Mouse (Mus musculus) megakaryocyte-erythroid progenitor cell, adult 5-6 weeks (primary cell): ENCODE measurements around the gene Cwc22. TPM values are rescaled to one million over a fixed set of nuclear protein-coding genes. Genes with fewer than 3 reads are reported as not detected.

Experiments used
- ATAC-seq: replicated peaks from 2 replicates; pipeline ENCODE4 v1.8.0; 2016; ENCODE audit warnings: mild to moderate bottlenecking, inconsistent platforms; ENCODE audit not compliant: severe bottlenecking, poor library complexity, low FRiP score, low TSS enrichment
- total RNA-seq, 2 experiments: library from RNA; stranded (forward) in 1 of 2; stranded (reverse) in 1 of 2; fragments of 200-1000, 215-1000 nt in 1 of 2; fragments of >200 nt in 1 of 2; fragmentation: Nextera tagmentation in 1 of 2; gene quantifications; 2 replicates each; pipeline ENCODE4 v1.2.3; 2014 to 2017

The Cwc22 gene
- total RNA-seq, 2 experiments from 2014 or later: 59.3 to 163 TPM

DNA sequence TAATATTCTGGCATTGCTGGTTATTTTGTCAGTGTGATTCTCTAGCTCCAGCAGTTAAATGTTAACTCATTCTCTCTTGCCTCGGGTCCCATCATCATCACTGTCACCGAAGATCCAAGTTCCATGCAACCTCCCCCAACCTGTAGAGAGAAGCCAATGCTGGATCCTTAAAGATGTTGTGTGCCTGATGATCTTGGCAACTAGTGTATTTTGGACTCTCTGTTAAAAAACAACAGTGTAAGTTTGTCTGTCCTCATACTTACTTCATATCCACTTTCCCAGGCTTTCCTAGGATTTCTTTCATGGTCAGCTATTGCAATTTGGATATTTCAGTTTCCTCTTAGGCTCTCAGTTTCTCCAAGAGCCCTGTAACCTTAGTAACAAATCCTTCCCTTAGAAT, 25.2 kb upstream of the Cwc22 start:
- no peak for ATAC-seq

DNA sequence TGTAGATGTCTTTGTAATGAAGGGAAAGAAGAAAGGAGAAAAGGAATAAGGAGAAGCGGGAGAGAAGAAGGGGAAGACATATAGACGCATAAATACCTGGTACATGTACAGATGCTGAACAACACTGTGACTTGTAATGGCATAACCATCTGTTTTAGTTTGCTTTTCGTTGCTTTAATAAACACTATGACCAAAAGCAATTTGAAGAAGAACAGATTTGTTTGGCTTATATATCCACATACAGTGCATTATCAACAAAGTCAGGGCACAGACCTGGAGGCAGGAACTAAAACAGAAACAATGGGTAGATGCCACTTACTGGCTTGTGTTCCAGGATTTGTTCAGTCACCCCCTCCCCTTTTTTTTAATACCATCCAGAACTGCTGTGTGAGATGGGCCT, 24.4 kb upstream of the Cwc22 start:
- ATAC-seq: no peak

DNA sequence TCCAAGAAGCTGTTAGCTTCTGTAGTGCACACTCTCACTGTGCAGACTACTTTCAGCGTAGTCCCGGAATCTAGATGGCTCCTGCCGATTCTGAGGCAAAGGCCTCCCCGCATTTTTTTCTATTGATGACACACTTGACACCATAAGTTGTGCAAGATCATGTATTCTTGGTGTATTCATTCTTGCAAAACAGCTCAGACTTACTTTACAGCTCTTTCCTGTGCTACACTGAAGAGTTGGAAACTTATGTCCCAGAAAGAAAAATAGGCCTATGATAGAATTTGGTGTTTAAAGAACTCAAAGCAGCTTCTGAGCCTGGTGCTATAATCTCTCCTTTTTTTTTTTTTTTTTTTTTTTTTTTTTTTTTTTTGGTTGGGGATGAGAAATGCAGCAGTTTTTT, 23.8 kb upstream of the Cwc22 start:
- ATAC-seq: no peak

DNA sequence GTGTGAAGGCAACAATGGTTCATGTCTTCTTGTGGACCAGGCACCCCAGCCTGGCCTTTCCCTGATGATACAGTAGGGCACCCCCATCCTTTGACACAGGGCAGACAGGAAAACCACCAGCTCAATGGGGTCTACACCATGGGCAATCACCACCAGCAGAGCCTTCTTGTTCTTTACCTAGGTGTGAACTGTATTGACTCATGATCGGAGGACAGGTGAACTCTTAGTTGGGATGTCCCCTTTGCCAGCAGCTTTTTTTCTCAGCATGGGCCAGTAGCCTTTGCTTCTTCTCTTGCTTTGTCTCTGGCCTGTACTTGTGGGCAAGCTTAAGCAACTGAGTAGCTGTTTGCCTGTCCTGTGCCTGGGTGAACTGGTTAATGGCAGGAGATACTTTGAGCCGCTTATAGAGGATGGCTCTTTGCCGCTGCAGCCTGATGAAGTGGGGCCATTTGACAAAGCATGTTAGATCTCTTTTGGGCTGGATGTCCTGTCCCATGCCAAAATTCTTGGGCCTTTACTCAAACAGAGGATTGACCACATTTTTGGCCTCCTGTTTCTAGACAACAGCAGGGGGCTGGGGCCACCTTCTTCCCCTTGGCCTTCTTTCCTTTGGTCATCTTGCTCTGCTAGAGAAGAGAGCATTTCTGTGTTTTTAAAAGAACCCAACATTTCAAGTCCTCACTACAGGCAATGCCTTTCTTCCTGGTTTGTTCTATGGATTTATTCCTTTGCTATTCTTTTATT, 16.4 kb upstream of the Cwc22 start:
- no peak for ATAC-seq

DNA sequence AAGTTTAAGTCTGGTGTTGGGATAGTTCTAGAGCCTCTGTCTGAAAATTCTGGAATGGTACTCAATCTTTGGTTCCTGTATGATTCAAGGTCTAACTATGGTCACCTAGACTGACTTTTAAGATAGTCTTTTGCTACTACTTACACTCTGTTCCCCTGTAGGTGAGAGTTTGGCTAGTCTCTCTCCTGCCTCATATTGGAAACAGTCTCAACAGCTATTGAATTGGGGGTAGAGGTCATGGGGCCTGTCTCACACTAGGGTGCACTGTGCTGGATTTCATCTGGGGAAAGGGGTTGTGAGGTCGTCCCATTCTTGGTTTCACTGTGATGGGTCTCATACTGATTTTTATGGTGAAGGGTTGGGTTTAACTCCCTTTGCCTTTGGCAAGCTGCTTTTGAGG, 15.1 kb upstream of the Cwc22 start:
- no peak for ATAC-seq

DNA sequence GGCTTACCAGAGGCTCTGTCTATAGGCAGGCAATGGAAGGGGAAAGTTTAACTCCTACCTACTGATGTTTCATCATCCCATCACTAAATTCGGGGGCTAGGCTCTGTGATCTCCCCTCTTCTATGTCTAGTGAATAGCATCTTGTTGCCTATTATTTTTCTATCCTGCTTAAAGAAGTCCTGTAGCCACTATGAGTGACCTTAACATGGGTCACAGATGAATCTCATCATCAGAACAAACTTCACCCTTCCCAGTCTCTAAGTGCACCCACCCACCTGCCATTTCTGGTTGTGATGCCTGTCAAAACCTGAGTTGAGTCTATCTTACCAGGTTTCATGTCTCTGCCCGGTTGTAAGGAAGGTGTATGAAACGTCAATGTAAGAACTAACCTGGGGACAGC, 14.5 kb upstream of the Cwc22 start:
- no peak for ATAC-seq

DNA sequence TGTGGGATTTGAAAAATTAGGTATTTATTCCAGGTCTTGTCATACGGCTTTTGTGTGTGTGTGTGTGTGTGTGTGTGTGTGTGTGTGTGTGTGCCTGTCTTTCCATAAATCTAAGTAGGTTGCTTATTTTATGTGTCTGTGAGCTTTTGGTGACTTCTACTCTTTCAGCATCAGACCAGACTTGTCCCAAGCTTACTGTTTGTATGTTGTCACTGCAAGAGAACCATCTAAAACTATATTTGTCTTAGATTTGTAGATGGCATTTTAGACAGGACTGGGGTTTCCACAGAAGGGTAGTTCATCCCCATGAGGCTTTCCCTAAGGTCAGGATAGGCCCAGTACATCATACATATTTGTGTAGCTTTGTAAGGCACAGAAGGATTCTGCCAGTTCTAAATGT, 13.2 kb upstream of the Cwc22 start:
- ATAC-seq: no peak

DNA sequence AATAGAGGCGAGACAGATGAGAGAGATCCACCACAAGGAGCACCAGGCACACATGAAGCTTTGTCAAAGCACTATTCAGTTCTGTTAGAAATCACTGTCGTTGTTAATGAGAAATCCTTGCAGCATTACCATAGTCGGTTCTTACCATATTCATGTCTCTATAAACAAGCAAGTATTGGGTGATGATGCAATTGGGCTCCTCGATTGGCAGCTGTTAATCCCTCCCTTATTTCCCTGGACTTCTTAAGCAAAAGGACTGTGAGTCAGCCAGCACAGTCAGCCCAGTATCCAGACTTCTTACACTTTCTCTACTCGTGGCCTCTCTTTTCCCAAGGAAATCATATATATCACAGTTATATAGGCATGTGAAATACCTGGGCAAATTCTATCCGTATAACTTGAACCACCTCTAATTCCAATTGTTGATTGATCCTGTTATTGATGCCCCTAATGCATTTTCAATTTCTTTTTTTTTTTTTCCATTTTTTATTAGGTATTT, 5.3 kb upstream of the Cwc22 start:
- ATAC-seq: no peak

DNA sequence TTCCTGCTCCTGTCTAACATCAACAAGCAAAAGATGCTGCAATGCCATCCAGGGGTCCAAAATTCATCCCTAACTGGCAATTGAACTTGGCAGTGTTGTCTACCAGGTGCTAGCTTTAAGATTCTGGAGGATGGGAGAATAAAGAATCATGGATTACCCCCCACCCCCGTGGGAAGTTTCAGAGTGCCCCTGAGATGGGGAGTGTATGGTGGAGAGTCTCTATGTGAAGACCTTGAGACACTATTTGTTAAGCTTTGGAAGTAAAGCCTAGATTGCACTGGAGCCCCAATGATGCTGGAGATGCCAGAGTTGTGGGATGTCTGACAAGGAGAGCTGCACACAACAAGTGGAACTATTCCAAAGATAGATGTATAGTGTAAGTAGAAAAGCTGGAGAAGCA, 3.9 kb upstream of the Cwc22 start:
- ATAC-seq: no peak

DNA sequence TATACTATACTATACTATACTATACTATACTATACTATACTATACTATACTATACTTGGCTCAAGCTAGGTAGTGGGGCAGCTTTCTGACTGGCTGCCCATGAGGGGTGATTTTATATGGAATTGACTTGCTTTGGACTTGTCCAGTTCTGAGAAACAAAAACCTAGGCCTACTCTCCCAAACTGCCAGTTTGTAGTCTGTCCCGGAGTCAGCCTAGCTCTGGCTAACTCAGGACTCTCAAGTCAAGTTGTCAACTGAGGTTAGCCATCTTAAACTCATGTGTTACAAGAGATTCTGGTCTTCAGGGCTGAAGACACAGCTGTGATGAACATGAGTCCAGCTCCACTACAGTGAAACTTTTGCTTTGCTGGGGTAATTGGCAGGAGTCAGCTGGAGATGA, 3.3 kb upstream of the Cwc22 start:
- no peak for ATAC-seq

DNA sequence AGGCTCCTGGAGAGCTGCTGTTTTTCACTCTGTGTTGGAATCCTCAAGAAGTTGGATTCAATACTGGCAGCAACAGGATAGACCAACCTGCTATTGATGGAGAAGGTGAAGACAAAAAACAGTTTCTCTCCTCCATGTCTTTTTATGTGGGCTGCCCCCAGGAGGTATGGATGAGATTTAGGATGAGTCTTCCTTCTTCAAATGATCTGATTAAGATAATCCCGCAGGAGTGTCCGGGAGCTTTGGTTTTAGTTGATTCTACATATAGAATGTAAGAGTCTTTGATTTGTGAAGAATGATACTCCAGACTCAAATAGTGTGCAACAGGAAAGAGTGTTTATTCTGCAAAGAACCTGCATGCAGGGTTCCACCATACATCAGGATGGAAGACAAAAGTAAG, 2.7 kb upstream of the Cwc22 start:
- no peak for ATAC-seq

DNA sequence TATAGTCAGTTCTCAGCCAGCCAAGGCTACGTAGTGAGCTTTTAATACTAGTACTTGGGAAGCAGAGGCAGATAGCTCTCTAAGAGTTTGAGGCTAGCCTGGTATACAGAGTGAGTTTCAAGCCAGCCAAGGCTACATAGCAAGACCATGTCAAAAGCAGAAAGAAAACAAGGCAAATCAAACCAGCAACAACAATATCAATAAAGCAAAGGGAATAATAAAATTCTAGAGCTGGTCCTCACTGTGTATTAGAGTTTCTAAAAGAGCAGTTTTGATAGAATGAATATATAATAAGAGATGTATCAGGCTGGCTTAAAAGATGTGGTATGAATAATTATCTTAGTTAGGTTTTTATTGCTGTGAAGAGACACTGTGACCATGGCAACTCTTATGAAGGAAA, 2.0 kb upstream of the Cwc22 start:
- no peak for ATAC-seq

DNA sequence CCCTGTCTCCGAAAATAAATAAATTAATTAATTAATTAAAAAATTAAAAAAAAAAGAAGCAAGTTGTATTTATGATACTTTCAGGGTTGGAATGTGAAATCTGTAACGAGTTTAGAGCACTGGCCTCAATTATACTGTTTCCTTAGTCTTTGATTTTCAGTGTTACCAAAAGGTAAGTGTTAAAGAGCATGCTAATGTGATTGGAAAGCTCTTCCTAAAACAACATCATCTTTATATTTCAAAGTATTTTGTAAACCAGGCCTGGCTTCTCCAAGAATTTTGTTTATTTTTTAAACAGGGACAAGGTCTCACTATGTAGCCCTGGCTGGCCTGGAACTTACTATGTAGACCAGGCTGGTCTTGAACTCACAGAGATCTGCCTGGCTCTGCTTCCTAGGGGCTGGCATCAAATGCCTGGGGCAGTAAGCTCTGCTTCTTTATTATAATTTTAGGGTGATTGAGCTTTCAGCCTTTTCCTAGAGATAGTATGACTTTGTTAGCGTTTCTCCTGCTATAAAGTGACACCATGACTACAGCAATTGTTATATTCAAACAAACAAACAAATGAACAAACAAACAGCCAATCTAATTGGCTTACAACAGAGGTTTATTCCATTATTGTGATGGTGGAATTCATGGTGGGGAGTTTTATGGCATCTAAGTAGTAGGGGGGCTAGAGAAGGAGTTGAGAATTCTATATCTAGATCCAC, 1.1 kb upstream of the Cwc22 start:
- ATAC-seq: no peak

DNA sequence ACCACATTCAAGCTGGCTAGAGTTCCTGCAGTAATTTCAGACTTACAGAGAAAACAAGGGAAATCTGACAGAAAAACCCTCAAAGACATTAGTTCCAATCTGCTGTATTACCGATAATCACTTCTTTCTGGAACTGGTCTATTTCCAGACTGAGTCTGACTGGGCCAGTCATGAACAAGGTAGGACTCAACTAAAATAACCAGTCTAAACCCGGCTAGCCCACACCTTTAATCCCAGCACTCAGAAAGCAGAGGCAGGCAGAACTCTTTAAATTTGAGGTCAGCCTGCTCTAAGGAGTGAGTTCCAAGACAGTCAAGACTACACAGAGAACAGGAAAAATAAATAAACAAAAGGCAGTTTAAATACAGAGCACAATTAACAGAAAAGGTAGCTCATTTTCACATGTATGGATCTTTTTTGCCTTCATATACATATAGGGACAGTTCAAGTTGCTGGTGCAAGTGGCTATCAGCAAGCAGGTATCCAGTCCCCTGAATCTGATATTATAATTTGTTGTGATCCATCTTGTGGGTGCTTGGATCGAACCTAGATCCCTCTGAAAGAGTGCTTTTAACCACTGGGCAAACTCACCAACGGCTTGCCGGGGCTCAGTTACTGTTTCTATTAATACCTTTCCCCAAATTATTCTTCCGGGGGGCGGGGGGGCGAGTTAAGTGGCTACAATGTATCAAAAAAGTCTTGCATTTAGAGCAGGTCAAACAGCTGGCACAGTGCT, 1.1 kb downstream of the Cwc22 start:
- peak; percentile 27; the same call in 1 of the 2 replicates for ATAC-seq

DNA sequence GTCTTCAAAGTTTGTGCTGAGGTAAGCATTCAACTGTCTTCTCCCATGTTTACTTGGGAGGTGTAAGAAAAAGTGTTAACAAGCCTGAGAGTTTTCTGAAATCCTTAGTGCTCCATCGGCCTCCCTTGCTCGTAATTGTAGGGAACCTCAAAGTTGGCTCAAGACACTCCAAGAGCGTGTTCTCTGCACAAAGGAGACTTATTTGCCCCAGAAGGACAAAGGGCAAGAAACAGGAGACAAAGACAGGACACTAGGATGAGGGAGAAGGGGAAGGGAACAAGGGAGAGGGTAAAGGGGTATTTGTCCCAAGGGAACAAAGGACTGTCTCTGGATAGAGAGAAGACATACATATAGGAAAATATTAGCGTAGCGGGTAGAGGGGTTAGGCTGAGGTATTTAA, 1.9 kb downstream of the Cwc22 start:
- no peak for ATAC-seq

DNA sequence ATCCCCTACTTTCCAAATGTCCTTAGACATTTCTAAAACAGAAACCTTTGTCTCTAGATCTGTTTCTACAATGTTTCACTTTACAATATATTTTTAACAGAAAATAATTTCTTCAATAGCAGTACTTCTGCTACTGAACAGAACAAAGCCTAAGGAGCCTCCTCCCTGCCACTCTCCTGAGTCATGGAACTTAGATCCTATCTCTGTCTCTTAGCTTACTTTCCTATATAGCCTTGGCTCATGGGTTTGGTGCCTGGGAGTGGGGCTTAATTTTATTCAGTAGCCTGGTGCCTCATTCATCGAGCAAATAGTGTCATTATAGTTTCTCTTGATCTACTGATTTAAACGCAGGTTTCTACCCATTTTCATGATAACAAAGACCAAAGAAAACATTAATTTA, 4.2 kb downstream of the Cwc22 start:
- ATAC-seq: no peak

DNA sequence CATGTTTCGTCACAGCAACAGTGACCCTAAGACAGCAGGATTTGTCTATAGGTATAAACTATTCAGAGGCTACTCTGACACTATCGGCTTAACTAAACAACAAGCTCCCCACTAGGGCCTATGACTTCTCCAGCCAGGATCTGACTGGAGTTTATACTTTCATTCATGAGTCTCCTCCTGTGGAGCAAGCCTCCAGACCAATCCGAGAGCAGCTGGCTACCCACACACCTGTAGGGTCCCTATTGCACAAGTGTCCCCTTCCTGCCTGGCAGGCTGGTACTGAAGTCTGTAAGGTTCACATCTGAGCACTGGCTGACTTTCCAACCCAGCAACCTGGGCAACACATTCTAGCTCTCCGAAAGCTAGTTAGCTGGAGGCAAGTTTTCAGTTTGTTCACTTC, 7.9 kb downstream of the Cwc22 start:
- ATAC-seq: no peak

DNA sequence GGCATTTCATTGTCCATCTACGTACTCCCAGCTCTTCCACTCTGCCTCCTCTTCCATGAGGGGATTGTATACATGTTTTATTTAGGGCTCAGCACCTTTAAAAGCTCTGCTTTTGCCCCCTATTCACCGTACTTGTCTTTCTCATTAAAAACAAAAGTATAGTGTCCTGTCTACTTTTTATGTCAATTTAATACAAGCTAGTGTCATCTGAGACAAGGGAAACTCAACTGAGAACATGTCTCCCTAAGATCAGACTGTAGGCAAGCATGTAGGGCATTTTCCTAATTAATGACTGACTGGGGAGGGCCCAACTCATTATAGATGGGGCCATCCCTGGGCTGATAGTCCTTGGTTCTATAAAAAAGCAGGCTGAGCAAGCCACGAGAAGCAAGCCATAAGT, 8.4 kb downstream of the Cwc22 start:
- no peak for ATAC-seq

DNA sequence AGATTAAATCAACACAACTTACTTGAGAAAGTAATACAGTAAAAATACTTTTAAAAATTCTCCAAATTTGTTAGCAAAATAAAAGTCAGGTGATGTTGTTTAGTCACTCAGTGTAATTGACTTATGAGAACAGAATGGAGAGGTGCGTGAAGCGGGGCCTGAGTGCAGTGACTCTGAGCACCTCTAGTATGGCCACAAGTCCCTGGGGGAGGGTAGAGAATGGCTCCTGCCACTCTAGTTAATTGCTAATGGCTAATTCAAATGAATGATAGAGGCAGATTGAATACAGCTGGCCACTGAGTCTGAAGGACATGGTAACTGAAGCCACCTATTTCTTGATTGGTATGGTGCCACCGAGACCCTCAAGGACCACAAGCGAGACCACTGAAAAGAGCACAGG, 12.0 kb downstream of the Cwc22 start:
- ATAC-seq: no peak

DNA sequence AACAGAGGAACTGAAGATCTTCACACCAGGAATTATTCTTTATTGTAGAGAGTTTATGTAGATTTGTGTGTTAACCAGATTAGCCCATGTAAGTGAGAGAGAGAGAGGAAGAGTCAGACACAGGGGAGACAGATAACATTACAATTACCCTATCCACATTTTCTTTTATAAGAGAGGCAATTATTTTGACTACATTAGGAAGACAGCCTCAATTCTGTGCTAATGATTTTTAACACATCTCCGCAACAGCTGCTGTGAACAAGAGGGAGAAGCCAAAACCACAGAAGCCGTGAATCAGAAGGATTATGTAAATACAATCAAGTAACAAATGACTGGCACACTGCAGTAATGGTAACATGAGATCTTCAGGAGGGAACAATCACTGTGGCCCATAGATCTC, 12.5 kb downstream of the Cwc22 start:
- ATAC-seq: no peak

DNA sequence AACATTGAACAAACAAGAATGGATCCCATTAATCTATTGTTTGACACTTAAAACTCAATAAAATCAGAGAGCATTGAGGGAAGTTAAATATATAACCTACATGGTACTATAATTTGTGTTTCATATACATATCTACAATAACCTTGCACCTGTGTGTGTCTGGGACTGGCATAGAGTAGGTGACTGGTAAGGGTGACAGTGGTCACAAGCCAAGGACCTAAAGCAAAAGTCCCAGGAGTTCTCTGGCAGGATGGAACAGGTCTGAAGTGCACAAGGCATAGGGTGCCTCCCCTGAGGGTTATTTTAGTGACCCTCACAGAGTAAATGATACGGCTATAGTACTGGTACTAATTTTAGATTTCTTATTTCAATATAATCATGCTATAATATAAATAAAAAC, 14.2 kb downstream of the Cwc22 start:
- no peak for ATAC-seq
